Mouse (Mus musculus) hindbrain, embryonic 14.5 days (tissue): Measurements from ENCODE around the gene Csrnp1. TPM values are rescaled to one million over a fixed set of nuclear protein-coding genes. Genes with fewer than 3 reads are reported as not detected.

Experiments
- ATAC-seq: fragments of 200-750 bp; cut with Nextera tagmentation; 2 replicates; pipeline ENCODE4 v1.8.0; 2017; ENCODE audit warnings: moderate number of reproducible peaks, mild to moderate bottlenecking, moderate TSS enrichment, moderate library complexity; ENCODE audit not compliant: low FRiP score
- DNase-seq: peaks from one replicate; pipeline ENCODE4 v3.0.0-alpha.2; 2015; ENCODE audit warnings: low spot score
- H3K27ac ChIP-seq: fragments of 300-500 bp; sonication (generic); 2 replicates; pipeline ENCODE4 v1.5.1; 2014; ENCODE audit warnings: mild to moderate bottlenecking, moderate library complexity
- H3K27me3 ChIP-seq: fragments of 300-500 bp; sonication (generic); 2 replicates; pipeline ENCODE4 v1.6.1; 2014; ENCODE audit warnings: mild to moderate bottlenecking, low read length, mixed read lengths; ENCODE audit not compliant: control insufficient read depth, insufficient read depth
- H3K36me3 ChIP-seq: fragments of 300-500 bp; sonication (generic); replicated peaks from 2 replicates; pipeline ENCODE4 v1.6.1; 2014; ENCODE audit not compliant: control insufficient read depth, insufficient read depth
- H3K4me1 ChIP-seq: fragments of 300-500 bp; sonication (generic); replicated peaks from 2 replicates; pipeline ENCODE4 v1.6.1; 2014; ENCODE audit warnings: antibody characterized with exemption, low read length, mixed read lengths; ENCODE audit not compliant: control insufficient read depth, insufficient read depth
- H3K4me2 ChIP-seq: fragments of 300-500 bp; sonication (generic); replicated peaks from 2 replicates; pipeline ENCODE4 v1.6.1; 2014; ENCODE audit warnings: mild to moderate bottlenecking, moderate library complexity
- H3K4me3 ChIP-seq: fragments of 300-500 bp; sonication (generic); replicated peaks from 2 replicates; pipeline ENCODE4 v1.5.1; 2014; ENCODE audit warnings: mild to moderate bottlenecking, low read length
- H3K9ac ChIP-seq: fragments of 300-500 bp; sonication (generic); 2 replicates; pipeline ENCODE4 v1.6.1; 2014
- H3K9me3 ChIP-seq: fragments of 300-500 bp; sonication (generic); 2 replicates; pipeline ENCODE4 v1.6.1; 2016; ENCODE audit warnings: low read length; ENCODE audit not compliant: control insufficient read depth
- WGBS: fragments of 180-500 bp; shearing (Covaris S2); extraction: QIAGEN DNeasy Blood & Tissue Kit; methylation state at CpG from one replicate; pipeline ENCODE4 v1.1.7; 2014; 5-methylcytosine and 5-hydroxymethylcytosine counted together
- polyA plus RNA-seq: library from polyadenylated mRNA; unstranded; fragments of >200 nt; fragmentation: Nextera tagmentation; extraction: Ambion mirVana; gene quantifications from 2 replicates; pipeline ENCODE4 v1.2.1, GENCODE M21; 2014

Csrnp1 gene
- polyA plus RNA-seq, 1 experiment from 2014 or later, result 0.68 TPM

DNA sequence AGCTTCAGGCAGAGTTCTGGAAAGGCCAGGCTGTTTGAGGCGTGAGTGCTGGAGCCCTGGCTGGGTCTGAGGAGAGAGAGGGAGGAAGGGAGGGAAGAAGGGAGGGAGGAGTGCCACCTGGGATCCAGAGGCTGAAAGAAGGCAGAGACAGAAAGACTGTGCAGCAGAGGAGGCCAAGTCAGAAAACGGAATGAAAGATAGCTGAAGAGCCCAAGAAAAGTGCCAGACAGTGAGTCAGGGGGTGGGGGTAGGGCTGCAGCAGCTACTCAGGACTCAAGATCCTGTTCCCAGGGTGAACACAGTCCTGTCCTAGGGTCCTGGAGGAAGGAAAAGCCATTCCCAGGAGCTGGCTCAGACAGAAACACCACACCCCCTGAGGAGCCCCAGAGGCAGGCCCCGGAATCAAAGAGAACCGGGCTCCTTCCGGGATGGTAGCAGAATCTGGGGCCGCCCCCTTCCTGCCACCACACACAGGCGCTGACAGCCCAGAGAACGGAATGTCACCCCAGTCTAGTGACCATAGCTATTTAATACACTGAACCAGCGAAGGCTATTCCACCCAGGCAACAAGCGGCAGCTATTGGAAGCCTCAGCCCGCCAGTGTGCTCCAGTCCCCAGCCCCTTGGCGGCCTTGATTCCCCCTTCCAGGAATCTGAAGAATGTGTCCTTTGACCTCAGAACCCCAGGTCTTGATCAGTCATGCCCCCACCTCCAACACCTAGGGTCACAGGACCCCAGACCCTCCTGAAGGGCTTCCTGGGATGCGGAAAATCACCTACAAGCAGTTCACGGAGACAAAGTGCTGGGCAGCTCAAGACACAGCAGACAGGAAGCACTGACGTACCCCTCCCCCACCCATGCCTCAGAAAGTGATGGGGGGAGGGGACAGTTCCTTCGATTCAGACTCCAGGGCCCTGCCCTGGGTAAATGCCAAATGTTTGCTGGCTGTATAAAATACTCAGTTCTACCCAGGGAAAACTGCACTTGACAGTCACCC is 3.0 kb downstream of the Csrnp1 start:
- 3% methylated on average over 16 of the region's 16 CpGs for WGBS
- H3K9me3 ChIP-seq, result no peaks in the 10 kb centered on the region
- H3K27ac ChIP-seq, result peak overlapping the region; percentile 47
- H3K4me3 ChIP-seq, result no peak overlapping the region
- peaks cover 22% of the 10 kb centered on the region for H3K27me3 ChIP-seq
- no peaks in the 10 kb centered on the region for H3K36me3 ChIP-seq
- peaks cover 51% of the 10 kb centered on the region for H3K4me1 ChIP-seq
- DNase-seq (peak; percentile 65), ATAC-seq (0 out of 2 replicates have a peak, but pooled peaks have one; percentile 1)
- peak overlapping the region; percentile 11; the same call in 1 of the 2 replicates for H3K9ac ChIP-seq
- H3K4me2 ChIP-seq, result peak overlapping the region; percentile 87

- H3K27me3 ChIP-seq, result peaks cover 22% of the 10 kb centered on the region
- 10% methylated on average over 4 of the region's 4 CpGs for WGBS
- no peak for DNase-seq
- H3K36me3 ChIP-seq, result no peaks in the 10 kb centered on the region
- peak overlapping the region; percentile 47 for H3K27ac ChIP-seq
- peak overlapping the region; percentile 11; the same call in 1 of the 2 replicates for H3K9ac ChIP-seq
- ATAC-seq, result no peak
- no peak overlapping the region for H3K4me3 ChIP-seq
- H3K9me3 ChIP-seq, result no peaks in the 10 kb centered on the region
- peaks cover 51% of the 10 kb centered on the region for H3K4me1 ChIP-seq
- peak overlapping the region; percentile 87 for H3K4me2 ChIP-seq
These were observed 3.7 kb downstream of the Csrnp1 start for GRCm38 (mm10) chr9:119980770-119981182.

DNA sequence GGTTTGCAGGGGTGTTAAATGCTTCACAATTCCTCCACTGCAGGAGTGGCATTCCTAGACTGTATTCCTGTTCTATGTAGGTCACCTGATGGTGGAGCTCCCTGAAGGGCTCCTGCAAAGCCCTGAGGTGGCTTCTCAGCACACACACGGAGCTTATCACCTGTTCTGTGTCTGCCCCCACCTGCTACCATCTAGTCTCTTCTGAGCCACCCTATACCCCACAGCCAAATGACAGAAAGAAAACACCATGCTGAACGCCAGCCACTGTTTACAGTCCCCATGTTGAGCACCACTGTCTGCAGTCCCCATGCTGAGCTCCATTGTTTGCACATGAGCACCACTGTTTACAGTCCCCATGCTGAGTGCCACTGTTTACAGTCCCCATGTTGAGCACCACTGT is 4.7 kb downstream of the Csrnp1 start:
- no peak overlapping the region for H3K4me2 ChIP-seq
- no peak overlapping the region for H3K27ac ChIP-seq
- H3K9ac ChIP-seq, result no peak overlapping the region
- H3K9me3 ChIP-seq, result no peaks in the 10 kb centered on the region
- no peaks in the 10 kb centered on the region for H3K36me3 ChIP-seq
- H3K4me1 ChIP-seq, result peaks cover 51% of the 10 kb centered on the region
- no peak for DNase-seq
- WGBS, result 58% methylated on average over 2 of the region's 2 CpGs
- ATAC-seq, result no peak
- no peak overlapping the region for H3K4me3 ChIP-seq
- H3K27me3 ChIP-seq, result peaks cover 22% of the 10 kb centered on the region

GRCm38 (mm10) chr9:119978811-119979441 is 5.5 kb downstream of the Csrnp1 start:
- no peak overlapping the region for H3K27ac ChIP-seq
- H3K36me3 ChIP-seq, result no peaks in the 10 kb centered on the region
- DNase-seq, result no peak
- ATAC-seq, result no peak
- no peak overlapping the region for H3K4me3 ChIP-seq
- H3K9me3 ChIP-seq, result no peaks in the 10 kb centered on the region
- no peak overlapping the region for H3K4me2 ChIP-seq
- H3K9ac ChIP-seq, result no peak overlapping the region
- 84% methylated on average over 6 of the region's 6 CpGs for WGBS
- H3K4me1 ChIP-seq, result peaks cover 45% of the 10 kb centered on the region
- H3K27me3 ChIP-seq, result peaks cover 13% of the 10 kb centered on the region

- Histone ChIP-seq H3K4me3 (no peak overlapping the region), H3K4me2 (no peak overlapping the region), H3K9ac (no peak overlapping the region), H3K4me1 (peaks cover 39% of the 10 kb centered on the region), H3K27me3 (peaks cover 10% of the 10 kb centered on the region), H3K9me3 (no peaks in the 10 kb centered on the region), H3K27ac (no peak overlapping the region), H3K36me3 (no peaks in the 10 kb centered on the region)
- DNase-seq (no peak), ATAC-seq (no peak)
- WGBS, result 45% methylated on average over 9 of the region's 9 CpGs
These were observed 6.2 kb downstream of the Csrnp1 start for GRCm38 (mm10) chr9:119978151-119978810.

GRCm38 (mm10) chr9:119977557-119978060 is 6.8 kb downstream of the Csrnp1 start:
- WGBS, result 60% methylated on average over 5 of the region's 5 CpGs
- Histone ChIP-seq H3K9ac (no peak overlapping the region), H3K27me3 (peaks cover 3% of the 10 kb centered on the region; the same call in 1 of the 2 replicates), H3K4me3 (no peak overlapping the region), H3K9me3 (no peaks in the 10 kb centered on the region), H3K4me2 (no peak overlapping the region), H3K36me3 (no peaks in the 10 kb centered on the region), H3K27ac (no peak overlapping the region), H3K4me1 (peaks cover 33% of the 10 kb centered on the region)
- no peak for ATAC-seq
- DNase-seq, result no peak

GRCm38 (mm10) chr9:119976704-119977556 is 7.5 kb downstream of the Csrnp1 start:
- WGBS, result 61% methylated on average over 17 of the region's 17 CpGs
- H3K27ac ChIP-seq, result no peak overlapping the region
- no peak overlapping the region for H3K9ac ChIP-seq
- peaks cover 27% of the 10 kb centered on the region for H3K4me1 ChIP-seq
- no peak for ATAC-seq
- H3K4me2 ChIP-seq, result no peak overlapping the region
- no peak for DNase-seq
- no peaks in the 10 kb centered on the region for H3K27me3 ChIP-seq
- H3K36me3 ChIP-seq, result no peaks in the 10 kb centered on the region
- H3K9me3 ChIP-seq, result no peaks in the 10 kb centered on the region
- no peak overlapping the region for H3K4me3 ChIP-seq

DNA sequence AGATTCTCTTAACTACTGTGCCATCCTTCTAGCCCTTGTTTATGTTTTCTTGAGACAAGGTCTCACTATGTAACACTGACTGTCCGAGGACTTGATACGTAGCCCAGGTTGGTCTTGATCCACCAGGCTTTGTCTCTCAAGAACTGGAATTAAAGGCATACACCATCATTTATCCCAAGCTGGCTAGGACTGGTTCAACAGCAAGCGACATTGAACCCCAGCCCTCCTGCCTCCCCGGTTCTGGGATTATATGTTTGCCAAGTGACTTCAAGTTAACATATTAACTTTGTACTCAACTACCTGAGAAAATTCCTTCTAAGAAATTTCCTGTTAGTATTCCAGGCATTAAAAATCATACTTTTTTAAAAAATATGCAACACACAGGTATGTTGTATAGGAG is 9.2 kb downstream of the Csrnp1 start:
- no peaks in the 10 kb centered on the region for H3K9me3 ChIP-seq
- no peaks in the 10 kb centered on the region for H3K27me3 ChIP-seq
- DNase-seq (no peak), ATAC-seq (no peak)
- 96% methylated on average over 4 of the region's 4 CpGs for WGBS
- no peak overlapping the region for H3K9ac ChIP-seq
- H3K4me3 ChIP-seq, result no peak overlapping the region
- H3K27ac ChIP-seq, result no peak overlapping the region
- H3K4me2 ChIP-seq, result no peak overlapping the region
- H3K36me3 ChIP-seq, result no peaks in the 10 kb centered on the region
- H3K4me1 ChIP-seq, result peaks cover 26% of the 10 kb centered on the region
